Mouse (Mus musculus) erythroid progenitor cell, adult 5-6 weeks (primary cell): ENCODE measurements around the gene Slc30a10. TPM values are rescaled to one million over a fixed set of nuclear protein-coding genes. Genes with fewer than 3 reads are reported as not detected.
A peak's percentile ranks its signal among the peaks of the same experiment; 100 is the strongest.

Source experiments
- ATAC-seq: replicated peaks from 2 replicates; pipeline ENCODE4 v1.8.0; 2016; ENCODE audit warnings: moderate number of reproducible peaks, mild to moderate bottlenecking, moderate TSS enrichment, inconsistent platforms; ENCODE audit not compliant: poor library complexity, low FRiP score, severe bottlenecking
- total RNA-seq, 2 experiments: library from RNA; stranded (forward) in 1 of 2; stranded (reverse) in 1 of 2; fragments of 150-400 nt in 1 of 2; fragments of 186-747, 209-891 nt in 1 of 2; gene quantifications; 2 replicates each; pipeline versions ENCODE4 v1.2.3 to v1.2.4; 2015 to 2017; ENCODE audit warnings: low replicate concordance in 2 of 2

The Slc30a10 gene
- total RNA-seq, 2 experiments from 2014 or later = 7.7 to 17.6 TPM

GRCm38 (mm10) chr1:185511306-185511705 is 56.7 kb downstream of the Slc30a10 start:
- ATAC-seq = no peak

DNA sequence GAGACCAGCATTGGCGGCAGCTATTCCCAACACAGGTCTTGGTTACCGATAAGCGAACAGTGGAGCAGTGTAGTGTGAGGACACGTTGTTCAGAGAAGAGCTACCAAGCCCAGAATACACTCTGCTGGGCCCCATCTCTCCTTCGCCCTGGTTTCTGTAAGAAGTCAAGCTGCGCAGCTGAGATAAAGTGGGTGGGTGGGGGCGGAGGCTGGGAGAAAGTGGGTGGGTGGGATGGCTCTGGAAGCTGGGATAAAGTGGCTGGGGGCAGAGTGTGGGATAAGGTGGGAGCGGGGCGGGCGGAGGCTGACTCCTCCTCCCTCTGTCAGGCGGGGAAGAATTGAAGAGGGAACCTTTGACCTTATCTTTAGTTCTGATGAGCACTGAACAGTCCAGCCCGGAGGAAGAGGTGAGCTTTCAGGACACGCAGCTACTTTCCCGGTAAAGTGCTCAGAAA is 60.9 kb downstream of the Slc30a10 start:
- 0 out of 2 replicates have a peak, but pooled peaks have one; percentile 40 for ATAC-seq

DNA sequence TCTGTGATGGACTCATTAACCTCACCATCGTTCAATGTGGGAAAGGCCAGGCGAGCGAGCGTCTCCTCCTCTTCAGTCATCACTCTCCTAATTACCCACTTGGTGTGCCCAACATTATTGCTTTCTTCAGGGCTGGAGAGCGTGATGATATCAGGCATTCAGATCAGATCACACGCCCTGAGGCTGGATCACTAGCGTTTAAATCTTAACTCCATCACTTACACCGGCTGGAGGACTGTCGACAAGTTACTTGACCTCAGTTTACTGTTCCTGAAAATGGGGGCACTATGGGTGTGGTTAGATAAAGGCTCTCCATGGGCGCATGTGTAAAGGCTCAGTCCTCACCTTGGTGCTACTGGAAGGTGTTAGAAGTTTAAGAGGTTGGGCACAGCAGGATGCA is 61.4 kb downstream of the Slc30a10 start:
- 0 out of 2 replicates have a peak, but pooled peaks have one; percentile 17 for ATAC-seq

- ATAC-seq = no peak
Measured at GRCm38 (mm10) chr1:185517566-185517965, 62.9 kb downstream of the Slc30a10 start.

Other genes starting within 250 kb of the Slc30a10 start
- 24.5 and 41.5 TPM in 2 replicates for gene Iars2, start 125.5 kb upstream of the Slc30a10 start, total RNA-seq (2015; ENCODE audit: low replicate concordance)
- 16.3 and 21.1 TPM in 2 replicates for gene Iars2, start 125.5 kb upstream of the Slc30a10 start, total RNA-seq (2017; ENCODE audit: low replicate concordance)
- not detected in 2 replicates for gene Bpnt1, start 122.7 kb upstream of the Slc30a10 start, total RNA-seq (2015; ENCODE audit: low replicate concordance)
- gene Bpnt1, start 122.7 kb upstream of the Slc30a10 start, total RNA-seq (2017; ENCODE audit: low replicate concordance) = 1.2 and 5.9 TPM in 2 replicates
- gene Eprs, start 91.8 kb upstream of the Slc30a10 start, total RNA-seq (2015; ENCODE audit: low replicate concordance) = 27.0 and 41.9 TPM in 2 replicates
- 38.1 and 46.3 TPM in 2 replicates for gene Eprs, start 91.8 kb upstream of the Slc30a10 start, total RNA-seq (2017; ENCODE audit: low replicate concordance)